Mouse (Mus musculus) urinary bladder, adult 18-20 months (tissue): ENCODE results near the gene Mrps34.

Experiments used
- DNase-seq, 2 experiments: peaks; one replicate each; pipeline ENCODE4 v3.0.0; 2022; ENCODE audit warnings: low spot score in 2 of 2, mixed read lengths in 2 of 2

Mrps34 gene

GRCm38 (mm10) chr17:24881738-24882440 lies 13.0 kb upstream of the Mrps34 start:
- DNase-seq = no peak

DNA sequence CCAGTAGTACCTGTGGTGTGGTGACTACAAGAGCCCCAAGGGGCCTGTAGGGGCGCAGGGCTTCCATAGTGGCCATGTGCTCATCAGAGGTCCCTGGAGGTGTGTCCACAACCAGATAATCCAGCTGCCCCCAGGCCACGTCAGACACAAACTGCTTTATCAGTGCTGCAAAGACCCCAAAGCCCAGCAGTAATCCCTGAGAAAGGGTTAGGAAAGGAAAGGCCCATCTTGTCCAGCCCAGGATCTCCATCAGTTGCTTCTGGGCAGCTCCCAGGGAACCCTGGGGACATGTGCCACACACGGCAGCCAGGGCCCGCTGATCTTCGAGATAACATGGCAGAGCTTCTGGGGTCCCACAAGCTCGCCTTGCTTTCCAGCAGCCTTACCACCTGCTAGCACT lies 10.5 kb upstream of the Mrps34 start:
- no peak for DNase-seq

GRCm38 (mm10) chr17:24885356-24886133 lies 9.4 kb upstream of the Mrps34 start:
- DNase-seq = no peak

DNA sequence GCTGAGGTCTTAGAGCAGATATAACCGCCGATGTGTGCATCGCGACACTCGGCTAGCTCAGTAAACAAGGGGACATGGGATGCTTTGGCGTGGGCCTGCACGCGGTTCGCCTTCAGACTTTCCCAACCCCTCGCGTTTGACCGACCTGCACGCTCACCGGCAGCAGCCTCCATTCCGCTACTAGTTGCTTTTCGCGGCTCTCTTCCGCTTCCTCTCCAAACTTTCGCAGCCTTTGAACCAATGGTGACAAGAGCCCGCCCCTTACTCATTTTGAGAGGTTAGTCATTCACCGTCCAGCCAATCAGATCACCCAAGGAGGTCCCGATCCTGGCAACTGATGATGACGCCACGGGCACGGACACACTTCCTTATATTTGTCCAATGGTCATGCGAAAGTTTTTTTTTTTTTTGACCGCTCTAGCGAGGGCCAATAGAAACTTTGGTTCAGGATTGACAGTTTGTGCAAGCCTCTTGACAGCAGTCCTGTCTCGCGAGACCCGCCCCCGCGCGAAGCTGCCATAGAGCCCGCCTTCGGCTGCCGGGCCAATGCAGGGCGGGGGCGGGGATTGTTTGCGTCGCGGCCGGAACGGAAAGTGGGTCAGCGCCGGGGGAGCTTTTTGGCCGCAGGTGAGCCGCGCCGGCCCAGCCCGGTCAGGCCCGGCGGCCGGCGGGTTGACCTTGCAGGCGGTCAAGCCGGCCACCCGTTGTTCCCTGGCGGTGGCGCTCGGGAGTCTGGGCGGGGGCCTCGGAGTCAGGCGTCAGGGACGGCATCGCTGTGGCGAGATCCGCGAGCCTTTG lies 8.6 kb upstream of the Mrps34 start, which contains the start of the genes Nubp2 and Spsb3:
Gene Nubp2 (minus strand): TSS at position 216 of the 798 bp plus-strand sequence.
Gene Spsb3 (plus strand): TSS at position 510 of the 798 bp plus-strand sequence.
- peak; percentile 83 to 98 for DNase-seq

DNA sequence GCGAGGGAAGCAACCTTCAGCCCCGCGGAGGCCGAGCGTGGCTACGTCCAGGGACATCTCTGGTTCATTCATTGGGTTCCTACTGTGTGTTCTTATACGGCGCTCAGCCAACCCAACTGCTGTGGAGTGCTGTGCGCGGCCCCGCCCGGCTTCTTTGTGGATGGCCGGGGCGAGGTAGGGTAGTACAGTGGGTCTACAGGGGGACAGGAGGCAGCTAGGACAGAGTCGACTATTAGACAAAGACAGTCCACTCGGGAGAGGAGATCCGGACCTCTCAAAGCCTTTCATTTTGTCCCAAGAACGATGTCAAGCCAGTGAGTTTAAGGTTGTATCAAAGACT lies 8.0 kb upstream of the Mrps34 start:
- no peak for DNase-seq

DNA sequence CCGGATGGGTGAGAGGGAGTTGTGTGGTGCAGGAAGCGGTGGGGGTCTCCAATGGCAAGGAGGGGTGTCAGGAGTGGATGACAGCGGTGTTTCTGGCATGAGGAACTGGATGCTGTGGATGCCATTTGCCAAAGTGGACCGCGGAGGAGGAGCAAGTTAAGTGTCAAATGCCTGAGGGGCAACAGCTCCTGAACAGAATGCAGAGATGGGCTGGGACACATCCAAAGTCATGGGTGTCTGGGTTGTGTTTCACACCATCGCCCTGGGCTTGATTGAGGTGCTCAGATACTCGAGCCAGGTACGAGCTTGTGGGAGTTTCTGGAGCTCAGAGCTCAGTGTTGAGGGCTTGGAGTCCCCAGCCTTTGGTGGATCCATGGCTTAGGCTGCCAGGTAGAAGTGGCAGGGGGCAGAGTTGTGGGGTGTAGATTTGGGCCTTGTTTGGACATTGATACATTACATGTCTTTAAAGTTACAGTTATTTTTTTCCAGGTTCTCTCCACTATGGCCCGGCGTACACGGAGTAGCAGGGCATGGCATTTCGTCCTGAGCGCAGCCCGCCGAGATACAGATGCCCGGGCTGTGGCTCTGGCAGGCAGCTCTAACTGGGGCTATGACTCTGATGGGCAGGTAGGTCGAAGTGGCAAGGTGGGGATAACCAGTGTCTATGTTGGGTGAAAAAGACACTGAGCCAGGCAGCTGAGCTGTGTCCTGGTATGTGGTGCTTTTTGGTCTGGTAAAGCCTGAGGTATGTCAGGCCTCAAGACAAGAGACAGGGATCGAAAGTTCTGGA lies 7.4 kb upstream of the Mrps34 start:
- DNase-seq = no peak

DNA sequence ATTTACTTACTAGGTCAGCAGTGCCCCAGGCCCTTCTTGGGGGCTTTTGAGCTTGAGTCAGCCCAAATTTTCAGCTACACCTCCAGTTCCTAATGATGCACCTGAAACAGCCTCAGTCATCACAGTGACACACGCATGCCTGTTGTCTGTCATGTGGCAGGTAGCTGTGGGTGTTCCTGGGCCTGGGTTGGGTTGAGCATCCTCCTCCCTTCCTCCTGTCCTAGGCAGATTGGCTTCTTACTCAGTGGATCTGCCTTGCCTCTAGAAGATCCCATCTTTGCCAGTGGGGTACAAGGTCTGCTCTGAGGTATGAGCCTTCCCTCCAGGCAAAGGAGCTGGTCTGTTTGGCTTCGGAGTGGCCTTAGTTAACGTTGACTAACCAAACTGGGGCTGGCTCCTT lies 6.1 kb upstream of the Mrps34 start:
- no peak for DNase-seq

- no peak for DNase-seq
Observed at GRCm38 (mm10) chr17:24890151-24891092, 4.5 kb upstream of the Mrps34 start.

GRCm38 (mm10) chr17:24891321-24891720 lies 3.6 kb upstream of the Mrps34 start:
- no peak for DNase-seq

DNA sequence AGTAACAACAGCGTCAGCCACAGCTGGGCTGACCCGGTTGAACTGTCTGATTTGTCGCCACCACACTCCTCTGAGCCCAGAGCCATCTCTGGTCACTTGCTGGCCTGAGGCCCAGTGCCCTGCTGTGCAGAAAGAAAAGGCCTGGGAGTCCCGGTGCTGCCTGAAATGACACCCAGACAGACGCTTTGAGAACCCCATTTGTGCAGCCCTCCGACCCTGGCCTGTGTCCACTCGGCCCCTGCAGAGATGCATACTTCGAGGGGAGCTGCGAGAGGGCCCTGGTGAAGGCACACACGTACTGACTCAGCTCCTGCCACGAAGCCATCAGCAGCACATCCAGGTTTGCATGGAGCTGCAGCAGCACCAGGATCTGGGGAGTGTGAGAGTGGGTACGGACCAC lies 2.1 kb upstream of the Mrps34 start:
- no peak for DNase-seq

- no peak for DNase-seq
Observed at GRCm38 (mm10) chr17:24893276-24893675, 1.6 kb upstream of the Mrps34 start.

DNA sequence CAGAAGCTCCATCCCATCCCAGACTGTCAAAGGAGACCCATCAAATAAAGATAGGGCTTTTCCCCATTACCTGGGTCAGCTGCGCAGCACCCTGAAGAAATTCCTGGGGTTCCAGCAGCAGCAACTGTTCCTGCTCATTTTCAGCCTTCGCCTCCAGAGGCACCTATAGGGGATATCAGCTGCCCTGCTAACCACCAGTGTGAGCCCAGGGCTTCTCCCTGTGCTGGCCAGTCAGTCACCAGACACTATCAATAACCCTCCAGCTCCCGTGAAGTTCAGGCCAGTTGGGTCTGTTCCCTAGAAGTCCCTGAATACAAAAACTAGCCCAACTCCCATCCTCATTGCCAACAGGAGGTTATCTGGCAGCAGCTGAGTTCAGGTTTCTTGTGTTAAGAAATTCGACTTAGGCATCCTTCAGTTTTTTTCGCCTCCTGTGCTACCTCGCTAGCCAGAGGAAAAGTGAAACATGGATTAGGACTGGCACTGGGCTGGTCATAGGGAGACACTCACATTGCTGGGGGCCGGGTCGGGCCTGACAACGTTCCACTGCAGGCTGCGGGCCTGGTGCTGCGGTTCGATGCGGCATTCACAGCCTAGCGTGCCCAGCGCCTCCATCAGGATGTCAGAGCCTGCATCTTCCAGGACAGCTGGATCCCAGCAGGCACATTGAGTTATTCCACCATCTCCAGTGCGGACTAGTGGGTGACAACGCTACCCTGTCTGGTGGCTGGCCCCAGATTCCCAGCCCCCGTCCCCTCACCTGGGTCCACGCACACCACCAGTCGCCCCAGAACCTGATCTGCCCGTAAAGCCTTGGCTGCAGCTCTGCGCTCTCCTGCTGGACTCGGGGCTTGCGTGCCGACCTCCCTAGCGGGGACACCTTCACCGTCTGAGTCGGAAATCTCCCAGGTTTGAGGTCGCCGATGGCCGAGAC lies 588 bp upstream of the Mrps34 start:
- no peak for DNase-seq

DNA sequence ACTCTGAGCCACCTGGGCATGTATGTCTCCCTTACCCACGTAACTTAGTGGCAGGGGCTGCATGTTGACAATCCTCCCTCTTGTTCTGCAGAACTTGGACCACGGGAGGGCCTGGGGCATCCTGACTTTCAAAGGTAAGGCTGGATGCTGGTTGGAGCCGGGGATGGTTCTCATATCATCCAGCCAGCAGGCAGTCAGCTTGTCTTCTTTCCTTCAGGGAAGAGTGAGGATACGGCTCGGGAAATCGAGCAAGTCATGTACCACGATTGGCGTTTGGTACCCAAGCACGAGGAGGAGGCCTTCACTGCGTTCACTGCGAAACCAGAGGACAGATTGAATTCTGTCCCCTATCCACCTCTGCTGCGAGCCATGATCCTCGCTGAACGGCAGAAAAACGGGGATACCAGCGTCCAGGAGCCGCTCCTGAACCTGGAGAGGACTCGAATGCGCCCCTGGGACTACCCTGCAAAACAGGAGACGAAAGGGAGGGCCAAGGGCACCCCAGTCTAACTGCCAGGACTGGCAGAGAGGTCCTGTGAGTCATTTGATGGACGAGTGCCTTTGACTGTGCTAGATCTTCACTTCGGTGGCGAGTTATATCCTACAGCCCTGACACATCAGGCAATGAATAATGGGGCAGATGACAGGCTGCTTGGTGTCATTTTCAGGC lies 790 bp downstream of the Mrps34 start:
- no peak for DNase-seq

GRCm38 (mm10) chr17:24896241-24896992 lies 1.5 kb downstream of the Mrps34 start, which contains the start of gene Nme3:
Nme3 (plus strand) TSS chr17:24896500.
- peak; percentile 59 to 73 for DNase-seq

- no peak for DNase-seq
Observed at GRCm38 (mm10) chr17:24896993-24897269, 2.0 kb downstream of the Mrps34 start.

- DNase-seq = no peak
Observed at GRCm38 (mm10) chr17:24897600-24897999, 2.7 kb downstream of the Mrps34 start.

DNA sequence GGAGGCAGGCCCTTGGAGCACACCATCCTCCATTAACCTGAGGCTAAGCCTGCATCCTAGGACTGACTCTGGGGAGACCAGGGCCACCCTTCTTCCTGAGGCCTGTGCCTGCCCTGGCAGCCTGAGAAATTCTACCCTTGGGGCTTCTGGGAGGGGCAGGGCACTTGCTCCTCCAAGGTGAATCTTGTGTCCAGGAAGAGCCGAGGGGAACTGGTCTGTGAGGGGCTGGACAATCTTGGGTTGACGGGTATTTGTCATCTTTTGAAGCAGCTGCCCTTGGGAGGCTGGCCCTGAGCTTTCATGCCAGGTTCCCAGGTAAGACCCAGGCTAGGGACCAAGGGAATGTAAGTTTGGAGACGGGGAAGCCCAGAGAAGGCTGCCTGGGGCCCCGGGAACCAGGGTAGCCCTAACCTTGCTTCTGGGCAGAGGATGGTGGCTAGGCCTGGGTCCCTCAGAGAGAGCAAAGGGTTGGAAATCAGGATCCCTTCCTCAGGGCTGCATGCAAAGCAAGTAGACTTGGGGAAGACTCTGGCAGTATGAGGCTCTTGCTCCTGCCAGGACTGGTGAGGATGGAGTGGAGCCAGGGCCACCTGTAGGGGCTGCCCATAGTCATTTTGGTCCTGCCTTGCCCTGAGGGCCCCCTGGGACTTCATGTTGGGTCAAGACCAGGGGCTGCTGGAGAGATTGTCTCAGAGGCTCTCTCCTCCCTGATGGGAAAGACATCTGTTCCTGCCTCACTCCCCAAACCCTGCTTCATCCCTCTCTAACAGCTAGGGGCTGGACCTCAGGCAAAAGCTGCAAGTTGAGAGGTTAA lies 3.3 kb downstream of the Mrps34 start:
- no peak for DNase-seq
